Mouse (Mus musculus) lung, postnatal 10 days (tissue): ENCODE measurements around the gene 4921536K21Rik.
A peak's percentile ranks its signal among the peaks of the same experiment; 100 is the strongest.
"Not testable (repeated sequence)": the region's sequence is repeated elsewhere in the genome, so short reads cannot be mapped to it uniquely, and the experiment has no call there.

Experiments
- DNase-seq: peaks from one replicate; pipeline ENCODE4 v3.0.0; 2021

4921536K21Rik gene

GRCm38 (mm10) chr11:3894406-3895281 is at the start of gene 4921536K21Rik, which contains the start of gene Dusp18:
Gene 4921536K21Rik (minus strand): TSS chr11:3895098.
Gene Dusp18 (plus strand): TSS chr11:3895240.
- peak; percentile 96 for DNase-seq

DNA sequence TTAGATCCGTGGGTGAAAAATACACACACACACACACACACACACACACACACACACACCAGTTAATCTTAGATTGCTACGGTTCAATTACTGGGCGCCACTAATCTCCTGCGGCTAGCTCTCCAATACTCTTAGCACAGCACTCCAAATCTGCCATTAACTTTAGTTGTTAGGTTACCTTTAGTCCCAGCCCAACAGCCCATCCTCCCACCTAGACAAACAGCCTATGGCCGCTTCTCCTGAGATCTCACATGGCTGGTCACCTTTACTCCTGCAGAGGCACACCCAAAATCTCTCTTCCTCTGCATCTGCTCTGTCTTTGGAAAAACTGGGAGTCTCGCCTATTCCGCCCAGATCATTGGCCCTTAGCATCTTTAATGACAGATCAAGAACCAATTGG is 46.5 kb upstream of the 4921536K21Rik start:
- no peak for DNase-seq

- no peak for DNase-seq
Observed at GRCm38 (mm10) chr11:3937321-3937874, 42.5 kb upstream of the 4921536K21Rik start.

DNA sequence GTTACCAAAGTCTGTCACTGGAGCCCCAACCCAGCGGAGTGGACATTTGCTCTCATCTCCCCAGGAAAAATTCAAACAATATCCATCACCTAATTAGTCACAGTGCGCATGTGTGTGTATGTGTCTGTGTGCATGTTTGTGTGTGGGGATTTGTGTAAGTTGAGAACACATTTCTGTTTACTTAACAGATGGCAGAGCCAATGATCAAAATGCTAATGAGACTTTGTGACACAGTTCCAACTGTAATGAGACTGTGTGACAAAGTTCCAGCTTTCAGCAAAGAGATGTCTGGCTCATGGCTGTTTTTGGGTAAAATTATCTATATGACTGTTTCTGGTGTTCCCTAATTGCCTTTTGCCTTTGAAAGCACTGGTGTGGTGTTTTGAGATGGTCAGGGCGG is 41.4 kb upstream of the 4921536K21Rik start:
- no peak for DNase-seq

DNA sequence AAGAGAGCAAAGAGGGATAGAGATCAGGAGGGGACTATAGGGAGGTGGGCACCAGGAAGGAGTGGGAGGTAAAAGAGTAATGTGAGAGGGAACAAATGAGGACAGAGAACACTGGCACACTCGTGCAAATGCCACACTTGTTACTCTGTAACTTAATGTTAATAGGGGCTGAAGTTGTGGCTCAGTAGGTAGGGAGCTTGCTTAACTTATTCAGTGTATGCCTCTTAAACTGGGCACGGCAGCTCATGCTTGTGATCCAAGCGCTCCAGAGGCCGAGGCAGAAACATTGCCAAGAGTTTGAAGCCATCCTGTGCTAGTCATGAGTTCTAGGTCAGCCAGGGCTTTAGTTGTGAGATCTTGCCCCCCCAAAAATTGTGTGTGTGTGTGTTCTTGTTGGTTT is 40.2 kb upstream of the 4921536K21Rik start:
- no peak for DNase-seq

DNA sequence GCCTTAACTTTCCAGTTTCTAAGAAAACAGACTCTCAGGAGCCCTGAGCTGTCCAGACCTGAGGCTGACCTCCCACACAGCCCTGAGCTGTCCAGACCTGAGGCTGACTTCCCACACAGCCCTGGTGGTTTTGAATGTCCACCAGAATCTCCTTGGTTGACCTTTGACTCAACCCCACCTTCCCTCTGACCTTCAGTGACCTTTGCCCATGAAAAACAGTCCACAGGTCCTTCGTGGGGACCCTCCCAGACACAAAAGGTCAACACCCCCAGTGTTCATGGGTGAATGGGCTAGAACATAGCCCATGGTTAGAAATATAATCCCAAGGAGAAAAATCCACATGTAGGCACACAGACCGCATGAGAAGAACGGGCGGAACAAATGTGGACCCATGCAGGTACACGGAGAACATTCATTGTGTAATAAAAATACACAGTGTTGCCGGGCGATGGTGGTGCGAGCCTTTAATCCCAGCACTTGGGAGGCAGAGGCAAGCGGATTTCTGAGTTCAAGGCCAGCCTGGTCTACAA is 38.9 kb upstream of the 4921536K21Rik start:
- no peak for DNase-seq

- peak; percentile 95 for DNase-seq
Observed at GRCm38 (mm10) chr11:3931511-3932211, 36.8 kb upstream of the 4921536K21Rik start, which contains the start of gene Tcn2. Gene Tcn2 (minus strand): TSS chr11:3932159.

DNA sequence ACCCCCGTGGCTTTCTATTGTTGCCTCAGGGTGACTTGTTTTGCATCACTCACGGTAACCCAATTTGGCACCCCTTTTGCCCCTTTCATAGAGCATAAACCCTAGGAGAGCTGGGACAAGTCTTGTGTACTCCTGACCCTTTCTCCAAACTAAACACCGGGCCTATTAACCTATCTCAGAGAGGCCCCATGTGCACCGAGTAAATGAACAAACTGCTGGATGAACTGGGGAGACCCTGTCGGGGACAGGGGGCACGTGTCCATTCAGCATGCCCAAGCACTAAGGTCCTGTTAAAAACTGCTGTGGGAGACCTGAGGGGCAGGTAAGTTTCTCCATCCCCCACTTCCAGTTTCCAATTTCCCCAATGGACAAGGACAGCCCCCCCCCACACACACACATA is 36.0 kb upstream of the 4921536K21Rik start:
- peak; percentile 1 for DNase-seq

DNA sequence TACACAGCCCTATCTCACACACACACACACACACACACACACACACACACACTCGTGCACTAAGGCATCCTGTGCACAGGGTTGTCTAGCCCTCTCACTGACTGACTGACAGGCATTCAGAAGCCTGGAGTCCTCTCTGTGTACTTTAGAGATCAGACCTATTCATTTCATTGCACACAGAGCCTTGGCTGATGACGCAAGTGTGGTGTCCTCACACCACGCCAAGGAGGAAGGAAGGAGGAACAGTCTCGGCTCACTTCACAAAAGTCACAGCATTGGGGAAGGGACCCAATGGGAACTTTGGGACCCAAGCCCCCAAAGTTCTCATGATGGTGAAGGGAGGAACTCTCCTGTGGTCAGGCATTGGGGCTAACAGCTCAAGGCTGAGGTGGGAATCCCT is 35.1 kb upstream of the 4921536K21Rik start:
- DNase-seq = no peak

DNA sequence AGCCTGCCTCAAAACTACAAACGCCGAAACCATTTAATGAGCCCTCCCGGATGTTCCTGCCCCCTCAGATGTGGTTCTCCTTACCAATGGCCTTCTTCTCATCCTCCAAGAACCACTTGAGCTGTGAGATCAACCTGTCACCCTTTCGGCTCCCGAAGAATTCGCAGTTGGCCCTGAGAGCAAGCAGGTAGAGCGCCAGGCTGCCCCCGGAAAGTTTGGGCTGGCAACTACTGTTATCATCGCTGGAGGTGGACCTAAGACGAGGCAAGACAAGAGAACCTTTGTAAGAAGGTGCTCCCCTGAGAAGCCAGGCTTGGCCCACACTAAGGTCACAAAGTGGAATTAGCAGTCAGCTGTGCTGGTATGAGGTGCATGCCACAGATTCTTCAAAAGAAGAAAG is 31.0 kb upstream of the 4921536K21Rik start:
- DNase-seq = no peak

DNA sequence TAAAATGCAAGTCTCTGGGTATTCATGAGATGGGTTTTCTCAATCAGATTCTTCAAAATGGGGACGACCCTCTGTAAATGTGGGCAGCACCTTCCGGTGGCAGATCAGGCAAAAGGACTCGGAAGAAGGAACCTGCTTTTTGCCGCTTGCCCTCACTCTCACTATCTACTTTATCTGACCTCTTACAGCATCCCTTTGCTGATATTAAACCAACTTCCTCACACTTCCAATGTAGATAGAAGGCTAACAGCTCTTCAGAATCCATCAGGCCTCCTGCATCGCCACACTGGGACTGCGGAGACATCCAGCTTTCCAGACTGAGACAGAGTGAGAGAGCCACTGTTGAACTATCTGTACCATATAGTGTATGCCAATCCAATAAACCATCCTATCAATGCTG is 27.8 kb upstream of the 4921536K21Rik start:
- no peak for DNase-seq

DNA sequence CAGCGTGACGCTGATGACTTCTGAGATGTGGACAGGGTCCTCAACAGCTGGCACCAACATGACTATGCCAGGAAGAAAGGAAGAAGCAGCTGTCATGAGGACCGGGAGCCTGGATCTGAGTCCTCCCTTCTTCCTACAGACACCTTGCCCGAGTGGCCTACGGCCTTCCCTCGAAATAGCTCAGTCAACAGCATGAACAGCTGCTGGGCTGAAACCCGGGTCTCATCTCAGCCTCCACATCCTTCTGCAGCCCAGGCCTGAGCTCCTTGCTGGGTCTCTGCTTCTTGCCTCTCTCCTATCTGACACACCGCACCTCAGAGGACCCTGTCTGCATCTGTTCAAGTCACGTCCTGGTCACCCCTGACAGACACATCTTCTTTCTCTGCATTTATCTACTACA is 27.2 kb upstream of the 4921536K21Rik start:
- DNase-seq = no peak

DNA sequence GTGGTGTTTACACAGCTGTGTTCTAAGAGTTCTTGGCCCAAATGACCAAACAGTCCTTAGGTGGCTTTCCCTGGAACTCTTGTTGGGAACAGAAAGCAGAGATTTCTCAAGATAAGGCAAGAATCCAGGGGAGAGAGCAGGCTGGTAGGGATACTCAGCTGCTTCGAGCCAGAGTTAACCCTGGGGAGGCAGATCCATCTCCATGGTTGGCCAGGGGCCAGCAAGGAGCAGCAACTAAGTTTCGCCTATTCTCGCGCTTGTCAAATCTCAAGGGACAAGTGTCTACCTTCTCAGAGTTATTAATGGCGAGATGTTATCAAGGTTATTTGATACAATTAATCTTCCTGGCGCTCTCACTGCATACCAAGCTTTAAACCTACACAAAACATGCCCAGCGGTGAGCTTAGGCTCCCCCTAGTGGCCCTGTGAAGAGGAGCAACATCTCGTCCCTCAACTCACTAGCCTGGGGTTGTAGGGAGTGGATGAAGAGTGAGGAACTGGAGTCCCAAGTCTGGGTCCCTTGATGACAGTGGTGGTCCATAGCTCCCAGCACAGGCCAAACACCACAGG is 26.5 kb upstream of the 4921536K21Rik start:
- peak; percentile 42 for DNase-seq

DNA sequence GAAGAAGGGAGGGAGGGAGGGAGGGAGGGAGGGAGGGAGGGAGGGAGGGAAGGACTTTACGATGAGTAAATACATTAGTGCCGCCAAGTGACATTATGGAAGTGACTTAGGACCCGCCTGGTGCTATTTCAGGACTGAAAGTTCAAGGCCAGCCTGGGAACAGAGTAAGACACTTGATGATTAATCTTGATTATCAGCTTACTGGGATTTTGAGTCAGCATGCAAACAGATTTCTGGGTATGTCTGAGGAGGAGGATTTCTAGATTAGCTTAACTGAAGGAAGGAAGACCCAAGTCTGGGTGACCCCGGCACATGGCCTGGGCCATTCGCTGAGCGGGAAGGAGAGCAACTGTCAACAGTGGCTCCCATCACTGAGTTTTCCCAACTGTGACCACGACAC is 25.6 kb upstream of the 4921536K21Rik start:
- DNase-seq = no peak

GRCm38 (mm10) chr11:3918738-3919137 is 23.8 kb upstream of the 4921536K21Rik start:
- DNase-seq = peak; percentile 44

- peak; percentile 86 for DNase-seq
Observed at GRCm38 (mm10) chr11:3914109-3914840, 19.4 kb upstream of the 4921536K21Rik start, which contains the start of gene Slc35e4. Gene Slc35e4 (minus strand): TSS chr11:3914664.

GRCm38 (mm10) chr11:3913316-3914108 is 18.6 kb upstream of the 4921536K21Rik start:
- peak; percentile 96 for DNase-seq

DNA sequence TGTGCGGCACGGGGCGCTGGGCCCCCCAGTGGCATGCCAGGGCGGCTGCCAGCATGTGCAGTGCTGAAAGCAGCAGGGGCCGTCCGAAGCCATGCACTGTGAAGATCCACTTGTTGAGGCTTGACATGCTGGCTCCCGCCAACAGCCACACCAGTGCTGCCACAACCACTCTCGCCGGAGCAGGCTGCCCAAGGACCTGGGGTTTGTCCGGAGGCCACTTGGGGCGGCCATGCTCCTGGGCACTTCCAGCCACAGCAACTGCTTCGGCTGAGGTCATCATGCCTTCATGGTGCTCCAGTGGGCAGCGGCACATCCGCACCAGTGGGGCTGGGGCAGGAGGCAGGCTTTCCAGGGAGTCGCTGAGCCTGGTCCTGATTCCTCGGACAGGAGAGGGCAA is 18.0 kb upstream of the 4921536K21Rik start:
- peak; percentile 43 for DNase-seq

- DNase-seq = no peak
Observed at GRCm38 (mm10) chr11:3912100-3912874, 17.4 kb upstream of the 4921536K21Rik start.

DNA sequence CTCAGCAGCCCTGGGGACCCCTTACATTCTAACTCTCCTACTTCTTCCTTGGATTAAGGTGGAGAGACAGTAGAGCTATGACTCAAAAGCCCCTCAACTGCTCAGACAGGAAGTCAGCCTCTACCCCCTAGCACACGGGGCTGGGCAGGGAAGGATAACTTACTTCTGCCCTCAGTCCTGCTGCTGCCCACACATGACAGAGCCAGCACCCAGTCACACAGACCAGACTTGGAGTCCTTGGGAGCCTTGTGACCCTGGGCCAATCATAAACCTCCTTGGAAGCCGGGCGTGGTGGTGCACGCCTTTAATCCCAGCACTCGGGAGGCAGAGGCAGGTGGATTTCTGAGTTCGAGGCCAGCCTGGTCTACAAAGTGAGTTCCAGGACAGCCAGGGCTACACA is 16.5 kb upstream of the 4921536K21Rik start:
- DNase-seq = not testable (repeated sequence)
